Mouse (Mus musculus) inflammation-experienced regulatory T-cells, adult 6 months (primary cell): Measurements from ENCODE around the gene Cldn12. TPM values are rescaled to one million over a fixed set of nuclear protein-coding genes. Genes with fewer than 3 reads are reported as not detected.

Source experiments
- ATAC-seq: one replicate; pipeline ENCODE4 v1.8.0; 2017
- polyA plus RNA-seq, 3 experiments: library from polyadenylated mRNA; unstranded; fragments of 100-300 nt; shearing (Covaris generic); gene quantifications; one replicate each; pipeline ENCODE4 v1.2.1; 2017

Cldn12 gene
- polyA plus RNA-seq, 3 experiments from 2014 or later, result 2.3 to 2.8 (median 2.3) TPM

DNA sequence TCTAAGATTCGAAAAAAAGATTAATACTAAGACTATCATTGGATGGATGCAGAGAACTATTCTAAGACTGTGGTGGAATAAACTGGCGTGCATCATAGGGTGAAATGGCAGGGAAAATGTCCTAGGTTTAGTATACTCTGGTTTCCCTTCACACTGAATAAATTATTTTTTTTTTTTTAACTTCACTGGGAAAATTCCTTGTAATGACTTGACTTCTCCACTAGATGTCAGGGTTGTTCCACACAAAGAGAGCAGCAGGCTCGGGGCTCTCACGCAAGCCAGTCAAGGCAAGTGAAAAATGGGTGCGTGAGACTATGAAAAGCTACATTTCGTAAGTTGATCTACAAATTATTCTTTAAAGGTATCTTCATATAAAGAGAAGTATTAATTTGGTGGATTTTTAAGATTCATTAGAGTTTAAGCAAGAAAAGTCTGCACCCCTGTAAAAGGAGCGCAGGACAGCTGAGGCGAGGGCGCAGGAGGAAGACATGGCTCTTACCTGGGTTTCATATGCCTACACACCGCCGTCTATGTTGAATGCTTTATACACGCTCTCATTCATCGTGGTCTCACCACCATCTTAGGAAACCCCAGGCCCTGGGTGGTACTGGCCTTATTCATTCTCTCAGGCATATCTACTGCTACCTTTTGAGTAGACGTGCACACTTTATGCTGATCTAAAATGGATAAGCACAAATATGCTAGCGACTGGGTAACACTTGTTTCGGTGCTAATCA lies 20.3 kb downstream of the Cldn12 start:
- peak; percentile 62 for ATAC-seq

GRCm38 (mm10) chr5:5492163-5492562 lies 22.6 kb downstream of the Cldn12 start:
- ATAC-seq, result no peak

- no peak for ATAC-seq
Measured at GRCm38 (mm10) chr5:5486071-5486470, 28.7 kb downstream of the Cldn12 start.

DNA sequence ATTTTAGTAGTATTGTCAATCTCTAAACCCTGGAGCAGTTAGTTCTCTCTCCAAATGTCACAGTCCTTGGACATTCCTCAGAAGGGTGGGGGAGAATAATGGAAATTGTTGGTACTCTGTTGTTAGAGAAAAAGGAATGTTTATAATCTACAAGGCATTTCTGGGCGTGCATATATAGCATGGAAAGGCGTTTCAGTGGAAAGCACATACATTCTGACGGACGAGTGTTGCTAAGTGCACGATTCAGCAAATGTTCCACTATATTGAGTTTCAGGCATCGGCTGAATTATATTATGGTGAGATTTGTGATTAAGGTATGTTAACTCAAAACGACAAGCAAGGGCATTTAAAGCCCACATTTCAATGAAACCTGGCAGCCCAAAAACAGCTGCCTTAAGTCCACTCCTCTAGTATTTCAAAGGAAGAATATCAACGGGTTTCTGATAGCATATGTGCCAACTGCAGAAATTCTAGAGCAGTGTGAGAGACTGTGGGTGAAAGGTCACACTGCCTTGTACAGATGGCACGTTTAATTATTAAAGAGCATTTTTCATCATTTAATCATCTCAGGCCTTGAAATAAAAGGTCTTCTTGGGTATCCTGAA lies 31.4 kb downstream of the Cldn12 start:
- ATAC-seq, result no peak

DNA sequence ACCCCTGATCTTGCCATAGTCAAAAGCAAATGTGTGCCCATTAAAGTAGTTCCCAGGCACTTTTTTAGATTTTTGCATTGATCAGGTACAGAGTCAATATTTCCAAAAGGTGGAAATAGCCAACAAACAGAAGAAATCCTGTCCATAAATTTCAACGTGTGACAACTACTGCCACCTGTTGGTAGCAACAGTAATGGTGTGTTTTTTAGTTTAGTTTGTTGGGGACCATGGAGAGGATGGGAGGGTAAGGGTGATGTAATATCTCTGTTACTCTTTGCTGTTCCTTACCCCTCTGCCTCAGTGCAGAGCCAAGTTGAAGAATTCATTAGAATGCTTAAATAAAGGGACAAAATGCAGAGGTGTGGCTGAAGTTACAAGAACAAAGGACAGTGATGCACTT lies 33.1 kb downstream of the Cldn12 start:
- no peak for ATAC-seq

GRCm38 (mm10) chr5:5479043-5479442 lies 35.7 kb downstream of the Cldn12 start, which contains the start of gene 1700015F17Rik:
1700015F17Rik (minus strand) TSS chr5:5479143.
- no peak for ATAC-seq

- ATAC-seq, result no peak
Measured at GRCm38 (mm10) chr5:5476133-5476532, 38.6 kb downstream of the Cldn12 start.

DNA sequence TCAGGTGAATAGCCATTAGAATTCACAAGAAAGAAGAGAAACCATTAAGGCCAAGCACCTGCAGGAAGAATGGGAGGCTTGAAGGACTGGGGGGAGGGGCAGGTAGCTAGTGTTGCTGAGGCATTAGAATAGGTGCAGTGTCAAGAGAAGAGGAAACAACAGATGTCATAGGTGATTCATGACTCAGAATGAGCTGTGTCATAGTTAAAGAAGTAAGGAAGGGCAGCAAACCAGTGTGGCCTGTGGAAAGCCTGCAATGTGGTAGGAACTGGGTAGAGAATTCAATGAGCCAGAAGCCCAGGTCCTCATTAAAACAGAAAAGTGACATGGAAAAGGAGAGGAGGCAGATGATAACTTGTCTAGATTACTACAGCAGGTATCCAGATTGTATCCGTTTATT lies 49.5 kb downstream of the Cldn12 start:
- no peak for ATAC-seq

Other genes starting within 250 kb of the Cldn12 start
- gene Cdk14, start 94.6 kb downstream of the Cldn12 start, polyA plus RNA-seq, result under 1 TPM in 2 of 3 experiments, not detected in 1; 0.12 to 0.78 TPM
- not detected for gene 1700015F17Rik, start 35.8 kb downstream of the Cldn12 start, polyA plus RNA-seq
- 10 to 100 TPM; 12.9 to 17.7 (median 15.5) TPM for gene Gtpbp10, start 44.6 kb upstream of the Cldn12 start, polyA plus RNA-seq
- under 1 TPM in 1 of 3 experiments, not detected in 2; 0.38 TPM for gene Gm8773, start 58.8 kb upstream of the Cldn12 start, polyA plus RNA-seq
- not detected for gene Cfap69, start 149.3 kb upstream of the Cldn12 start, polyA plus RNA-seq
- gene Steap2, start 179.6 kb upstream of the Cldn12 start, polyA plus RNA-seq, result under 1 TPM in 2 of 3 experiments, not detected in 1; 0.04 to 0.12 TPM
- gene Steap1, start 234.4 kb upstream of the Cldn12 start, polyA plus RNA-seq, result not detected